28 mouse cellular contexts compared by ENCODE assay signal in genomic region chr11:49655501-49655900, GRCm38 (mm10). TPM values are rescaled to one million over a fixed set of nuclear protein-coding genes. Genes with fewer than 3 reads are reported as not detected.
DNase-seq lines count a peak whose midpoint lies in the region; ATAC-seq and TF ChIP-seq lines count a peak whose summit lies in the region.
"Had no signal": no experiment of that assay in that cellular context is flagged by ENCODE, and none has a peak within 500 bp of the region (broad histone marks: within the 10 kb centered on the region; RNA-seq: fewer than 3 reads in every experiment).

No protein-coding gene starts in this region.

- H3K4me1 ChIP-seq in heart, adult 2 months (ENCODE audit: control insufficient read depth, insufficient read depth, low read length): peaks cover 14% of the 10 kb centered on the region
- H3K4me1 ChIP-seq in midbrain, embryonic 11.5 days (ENCODE audit: control insufficient read depth, insufficient read depth, low read length): no peaks in the 10 kb centered on the region
- 0 out of 2 replicates have a peak, but pooled peaks cover 3% of the 10 kb centered on the region for H3K4me1 ChIP-seq in midbrain, embryonic 14.5 days (ENCODE audit: control insufficient read depth, insufficient read depth, low read length)

- no peak overlapping the region for H3K4me2 ChIP-seq in midbrain, embryonic 11.5 days
- H3K4me2 ChIP-seq in midbrain, embryonic 14.5 days (ENCODE audit: low read length): no peak overlapping the region
- H3K4me2 ChIP-seq: embryonic facial prominence, embryonic 12.5 days; forebrain, embryonic 13.5 days; forebrain, embryonic 15.5 days had no signal

- ATAC-seq in midbrain, embryonic 11.5 days (ENCODE audit: low FRiP score): no peak
- ATAC-seq in midbrain, embryonic 14.5 days (ENCODE audit: low FRiP score, low TSS enrichment): no peak
- ATAC-seq: activated CD4-positive, CD25-positive, alpha-beta regulatory T cell, adult 4 months; CD4-positive, CD25-positive, alpha-beta regulatory T cell, adult 4 months; forebrain, embryonic 13.5 days; forebrain, embryonic 15.5 days; Patski had no signal

- TF ChIP-seq CTCF in heart, adult 2 months (IDR thresholded peaks at IDR 0.05): no peak

- H3K27me3 ChIP-seq in heart, adult 2 months (ENCODE audit: control insufficient read depth, insufficient read depth, low read length): no peaks in the 10 kb centered on the region
- H3K27me3 ChIP-seq in midbrain, embryonic 11.5 days (ENCODE audit: control insufficient read depth, insufficient read depth, low read length): no peaks in the 10 kb centered on the region
- H3K27me3 ChIP-seq in midbrain, embryonic 14.5 days (ENCODE audit: control insufficient read depth, insufficient read depth, low read length): no peaks in the 10 kb centered on the region
- H3K27me3 ChIP-seq: CH12.LX; embryonic facial prominence, embryonic 12.5 days; forebrain, embryonic 13.5 days; forebrain, embryonic 15.5 days; Patski had no signal

- no peaks in the 10 kb centered on the region for H3K36me3 ChIP-seq in heart, adult 2 months (ENCODE audit: control insufficient read depth, insufficient read depth, low read length)
- no peaks in the 10 kb centered on the region for H3K36me3 ChIP-seq in midbrain, embryonic 11.5 days (ENCODE audit: control insufficient read depth, insufficient read depth, low read length)
- H3K36me3 ChIP-seq in midbrain, embryonic 14.5 days (ENCODE audit: control insufficient read depth, insufficient read depth, low read length): no peaks in the 10 kb centered on the region
- H3K36me3 ChIP-seq: embryonic facial prominence, embryonic 10.5 days; embryonic facial prominence, embryonic 12.5 days; forebrain, embryonic 15.5 days; G1E had no signal

- H3K9me3 ChIP-seq in midbrain, embryonic 11.5 days (ENCODE audit: control insufficient read depth, low read length): no peaks in the 10 kb centered on the region
- no peaks in the 10 kb centered on the region for H3K9me3 ChIP-seq in midbrain, embryonic 14.5 days (ENCODE audit: control insufficient read depth, low read length)
- H3K9me3 ChIP-seq: embryonic facial prominence, embryonic 10.5 days; forebrain, embryonic 15.5 days had no signal

- no peaks in the 10 kb centered on the region for H3K79me2 ChIP-seq in heart, adult 2 months (replicated peaks; ENCODE audit: control insufficient read depth, insufficient read depth, low read length)

- intact Hi-C loops in heart, adult 2 months (cut with DNase I): no loop called here

- peak; percentile 71 for DNase-seq in heart, adult 11 months
- no peak for DNase-seq in heart, adult 2 months
- peak; percentile 6 for DNase-seq in midbrain, embryonic 11.5 days (ENCODE audit: low spot score, missing footprints)
- DNase-seq in midbrain, embryonic 14.5 days: no peak
- peak; percentile 6 for DNase-seq in urinary bladder, adult 2 months (ENCODE audit: low spot score)
- DNase-seq in urinary bladder, adult 18-20 months (ENCODE audit: low spot score in 2 of 2): no peak
- DNase-seq: adrenal gland, adult 8-10 months; adrenal gland, postnatal 14 days; adrenal gland, postnatal 36 days; B cell, adult 2 months; cerebellum, adult 11-12 months; cerebellum, adult 2 months; cerebellum, adult 9-10 months; cerebellum, postnatal 10 days; cerebellum, postnatal 25 days had no signal

- TF ChIP-seq POLR2A in heart, adult 2 months (IDR thresholded peaks at IDR 0.05; ENCODE audit: insufficient read depth, low read depth, low read length): no peak

- no peak for TF ChIP-seq EP300 in heart, adult 2 months (IDR thresholded peaks at IDR 0.05; ENCODE audit: insufficient read depth, low read depth, low read length)

- no peak overlapping the region for H3K4me3 ChIP-seq in heart, adult 2 months
- H3K4me3 ChIP-seq in midbrain, embryonic 11.5 days (ENCODE audit: low read depth, low read length): no peak overlapping the region
- no peak overlapping the region for H3K4me3 ChIP-seq in midbrain, embryonic 14.5 days (replicated peaks; ENCODE audit: low read depth, low read length)
- H3K4me3 ChIP-seq: embryonic facial prominence, embryonic 10.5 days; embryonic facial prominence, embryonic 12.5 days; forebrain, embryonic 13.5 days; forebrain, embryonic 15.5 days had no signal

- no peak overlapping the region for H3K9ac ChIP-seq in heart, adult 2 months (ENCODE audit: low read depth, low read length)
- no peak overlapping the region for H3K9ac ChIP-seq in midbrain, embryonic 11.5 days (ENCODE audit: low read length)
- no peak overlapping the region for H3K9ac ChIP-seq in midbrain, embryonic 14.5 days (replicated peaks; ENCODE audit: low read length)
- H3K9ac ChIP-seq: embryonic facial prominence, embryonic 12.5 days; forebrain, embryonic 13.5 days; forebrain, embryonic 15.5 days had no signal

- no peak overlapping the region for H3K27ac ChIP-seq in heart, adult 2 months
- no peak overlapping the region for H3K27ac ChIP-seq in midbrain, embryonic 11.5 days (ENCODE audit: low read depth, low read length)
- no peak overlapping the region for H3K27ac ChIP-seq in midbrain, embryonic 14.5 days (replicated peaks; ENCODE audit: low read depth, low read length)
- H3K27ac ChIP-seq: embryonic facial prominence, embryonic 10.5 days; embryonic facial prominence, embryonic 12.5 days; forebrain, embryonic 13.5 days; forebrain, embryonic 15.5 days had no signal

RNA-seq across cellular contexts. Expression of gene Scgb3a1, which starts 7.9 kb away (rescaled TPM):
- under 1 TPM; 0.52 to 0.86 TPM for total RNA-seq in heart, adult 2 months (2021)
- 1.6 and 709 TPM in 2 replicates for polyA plus RNA-seq in heart, adult 2 months (2012; rRNA removed)
- not detected in 2 replicates for polyA plus RNA-seq in midbrain, embryonic 11.5 days (2014; fragmentation: Nextera tagmentation; extraction: Ambion mirVana)
- not detected in 2 replicates for polyA plus RNA-seq in midbrain, embryonic 14.5 days (2014; fragmentation: Nextera tagmentation; extraction: Ambion mirVana)
- 0.19 and 0.26 TPM in 2 replicates for polyA plus RNA-seq in urinary bladder, adult 2 months (2012; rRNA removed)
- total RNA-seq: adrenal gland, adult 18-20 months; adrenal gland, adult 8-10 months; adrenal gland, postnatal 14 days; adrenal gland, postnatal 36 days; CH12.LX; G1E had no signal
- polyA plus RNA-seq: cerebellum, adult 2 months; cortical plate, adult 2 months; embryonic facial prominence, embryonic 10.5 days; embryonic facial prominence, embryonic 12.5 days; embryonic facial prominence, embryonic 14.5 days; forebrain, embryonic 11.5 days; forebrain, embryonic 13.5 days; forebrain, embryonic 15.5 days; G1E; Patski had no signal

RNA-seq across cellular contexts. Expression of gene Flt4, which starts 46.4 kb away (rescaled TPM):
- 10 to 100 TPM; 11.8 to 12.2 TPM for total RNA-seq in heart, adult 2 months (2021)
- polyA plus RNA-seq in heart, adult 2 months (2012; rRNA removed): 9.3 and 12.7 TPM in 2 replicates
- polyA plus RNA-seq in midbrain, embryonic 11.5 days (2014; fragmentation: Nextera tagmentation; extraction: Ambion mirVana): 2.4 and 2.6 TPM in 2 replicates
- 1.1 and 2.1 TPM in 2 replicates for polyA plus RNA-seq in midbrain, embryonic 14.5 days (2014; fragmentation: Nextera tagmentation; extraction: Ambion mirVana)
- polyA plus RNA-seq in urinary bladder, adult 2 months (2012; rRNA removed): 4.2 and 6.3 TPM in 2 replicates
- polyA plus RNA-seq: activated CD4-positive, CD25-positive, alpha-beta regulatory T cell, adult 4 months; CD4-positive, CD25-positive, alpha-beta regulatory T cell, adult 4 months had no signal

RNA-seq across cellular contexts. Expression of gene Cnot6, which starts 57.0 kb away (rescaled TPM):
- total RNA-seq in heart, adult 2 months (2021): 10 to 100 TPM; 19.3 to 23.4 TPM
- polyA plus RNA-seq in heart, adult 2 months (2012; rRNA removed): 6.3 and 12.7 TPM in 2 replicates
- 55.9 and 60.1 TPM in 2 replicates for polyA plus RNA-seq in midbrain, embryonic 11.5 days (2014; fragmentation: Nextera tagmentation; extraction: Ambion mirVana)
- 55.9 and 57.6 TPM in 2 replicates for polyA plus RNA-seq in midbrain, embryonic 14.5 days (2014; fragmentation: Nextera tagmentation; extraction: Ambion mirVana)
- 27.7 and 29.9 TPM in 2 replicates for polyA plus RNA-seq in urinary bladder, adult 2 months (2012; rRNA removed)

Comparison
In these comparisons a context has a peak if more than half of its experiments do, and no peak if none do; other contexts are left out.
1. DNase-seq: peak in heart, adult 11 months (single experiment), midbrain, embryonic 11.5 days (single experiment) and urinary bladder, adult 2 months (single experiment); none in heart, adult 2 months (0 of 2), midbrain, embryonic 14.5 days (single experiment) and urinary bladder, adult 18-20 months (0 of 2).